Mouse (Mus musculus): ENCODE results near the gene Atg7.

DNA sequence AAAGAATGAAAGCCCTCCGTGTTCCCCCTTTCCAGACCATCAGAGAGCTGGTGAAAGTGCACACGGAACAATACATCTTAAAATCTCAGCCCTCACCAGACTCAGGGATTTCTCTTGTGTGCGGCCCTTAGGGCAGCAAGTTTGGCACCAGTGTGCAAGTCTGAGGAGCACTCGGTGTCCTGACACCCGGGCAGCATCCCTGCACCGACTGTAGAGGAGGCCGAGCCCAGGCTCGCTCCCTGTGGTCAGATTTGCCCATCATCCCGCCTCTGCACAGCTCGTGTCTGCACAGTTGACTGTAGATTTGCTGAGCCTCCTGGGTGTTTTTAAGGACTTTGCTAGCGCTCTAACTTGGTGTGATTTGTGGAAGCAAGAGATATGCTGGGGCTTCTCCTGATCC lies 94.3 kb downstream of the Atg7 start:
- TF ChIP-seq HCFC1 (IDR thresholded peaks at IDR 0.05; ENCODE audit: borderline replicate concordance, insufficient read depth, low read length): no peak
- no peak for TF ChIP-seq MAFK (IDR thresholded peaks at IDR 0.05; ENCODE audit: insufficient read depth, low read depth, low read length)
- no peak for TF ChIP-seq CHD2 (IDR thresholded peaks at IDR 0.05; ENCODE audit: low read depth, low read length)
- no peak for TF ChIP-seq ZNF384 (IDR thresholded peaks at IDR 0.05; ENCODE audit: low read depth, low read length)
- TF ChIP-seq ZC3H11A (IDR thresholded peaks at IDR 0.05; ENCODE audit: borderline replicate concordance, low read depth, low read length): no peak
